Mouse (Mus musculus) E14TG2a.4 (cell line): Measurements from ENCODE around the gene Tenm4.

ENCODE experiments used
- CTCF ChIP-seq: conservative IDR thresholded peaks from 2 replicates; pipeline ENCODE4 v1.5.1; 2014; ENCODE audit warnings: low read length
- NANOG ChIP-seq: IDR thresholded peaks from 2 replicates; pipeline ENCODE4 v1.6.1; 2014; ENCODE audit warnings: borderline replicate concordance, low read length, mixed read lengths
- POU5F1 ChIP-seq: IDR thresholded peaks from 2 replicates; pipeline ENCODE4 v1.6.1; 2014; ENCODE audit warnings: low read length, borderline replicate concordance

DNA sequence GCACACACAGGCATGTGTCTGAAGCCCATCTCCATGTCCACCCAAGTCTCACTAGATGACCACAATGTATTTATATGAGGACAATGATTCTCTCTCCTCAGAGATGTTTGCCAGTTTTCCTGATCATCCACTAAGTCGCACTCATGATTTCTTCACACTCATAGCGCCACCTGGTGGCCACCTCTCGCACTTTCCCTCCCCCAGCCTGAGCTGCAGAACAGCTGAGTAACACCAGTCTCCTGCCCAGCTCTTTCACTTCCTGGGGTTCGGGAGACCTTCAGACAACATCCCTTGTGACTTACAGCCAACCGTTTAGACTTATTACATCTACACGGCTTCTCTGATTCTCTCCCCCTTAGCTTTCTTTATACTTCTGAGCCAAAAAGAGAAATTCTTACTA lies 743.0 kb downstream of the Tenm4 start:
- TF ChIP-seq CTCF: peak; percentile 85
- TF ChIP-seq POU5F1: no peak
- TF ChIP-seq NANOG: no peak
